Mouse (Mus musculus) intestine, postnatal 0 days (tissue): ENCODE data around the gene Ffar1. TPM values are rescaled to one million over a fixed set of nuclear protein-coding genes. Genes with fewer than 3 reads are reported as not detected.
A peak's percentile ranks its signal among the peaks of the same experiment; 100 is the strongest.
"Not testable (repeated sequence)": the region's sequence is repeated elsewhere in the genome, so short reads cannot be mapped to it uniquely, and the experiment has no call there.

Experiments used
- ATAC-seq: fragments of 200-750 bp; cut with Nextera tagmentation; 2 replicates; pipeline ENCODE4 v1.8.0; 2017; ENCODE audit warnings: mild to moderate bottlenecking, moderate TSS enrichment, moderate library complexity
- H3K27ac ChIP-seq: fragments of 300-500 bp; sonication (generic); 2 replicates; pipeline ENCODE4 v1.5.1; 2014; ENCODE audit warnings: mild to moderate bottlenecking, low read depth, low read length, moderate library complexity
- H3K27me3 ChIP-seq: fragments of 300-500 bp; sonication (generic); replicated peaks from 2 replicates; pipeline ENCODE4 v1.6.1; 2014; ENCODE audit warnings: low read length, mixed read lengths; ENCODE audit not compliant: control insufficient read depth, insufficient read depth
- H3K36me3 ChIP-seq: fragments of 300-500 bp; sonication (generic); 2 replicates; pipeline ENCODE4 v1.6.1; 2014; ENCODE audit warnings: mild to moderate bottlenecking, moderate library complexity; ENCODE audit not compliant: control insufficient read depth, insufficient read depth
- H3K4me1 ChIP-seq: fragments of 300-500 bp; sonication (generic); replicated peaks from 2 replicates; pipeline ENCODE4 v1.6.1; 2014; ENCODE audit warnings: antibody characterized with exemption, low read length, mixed read lengths; ENCODE audit not compliant: control insufficient read depth, insufficient read depth
- H3K4me2 ChIP-seq: fragments of 300-500 bp; sonication (generic); replicated peaks from 2 replicates; pipeline ENCODE4 v1.6.1; 2014; ENCODE audit warnings: low read depth, mild to moderate bottlenecking, moderate library complexity
- H3K4me3 ChIP-seq: fragments of 300-500 bp; sonication (generic); 2 replicates; pipeline ENCODE4 v1.5.1; 2014; ENCODE audit warnings: low read depth, low read length
- H3K9ac ChIP-seq: fragments of 300-500 bp; sonication (generic); 2 replicates; pipeline ENCODE4 v1.6.1; 2014; ENCODE audit warnings: mild to moderate bottlenecking, low read depth, low read length
- H3K9me3 ChIP-seq: fragments of 300-500 bp; sonication (generic); 2 replicates; pipeline ENCODE4 v1.6.1; 2016; ENCODE audit warnings: mixed run types; ENCODE audit not compliant: control insufficient read depth
- CTCF ChIP-seq: sonication (generic); IDR thresholded peaks from 2 replicates; pipeline ENCODE4 v1.5.1; 2016; ENCODE audit warnings: low read depth, mild to moderate bottlenecking, control low read depth, antibody characterized with exemption, moderate library complexity
- whole genome bisulfite sequencing: fragments of 180-500 bp; shearing (Covaris S2); extraction: QIAGEN DNeasy Blood & Tissue Kit; methylation state at CpG from one replicate; pipeline ENCODE4 v1.1.7; 2014; 5-methylcytosine and 5-hydroxymethylcytosine counted together
- polyA plus RNA-seq: library from polyadenylated mRNA; unstranded; fragments of >200 nt; fragmentation: Nextera tagmentation; extraction: Ambion mirVana; gene quantifications from 2 replicates; pipeline ENCODE4 v1.2.1, GENCODE M21; 2015

The Ffar1 gene
- polyA plus RNA-seq, 1 experiment from 2014 or later: 0.13 TPM

DNA sequence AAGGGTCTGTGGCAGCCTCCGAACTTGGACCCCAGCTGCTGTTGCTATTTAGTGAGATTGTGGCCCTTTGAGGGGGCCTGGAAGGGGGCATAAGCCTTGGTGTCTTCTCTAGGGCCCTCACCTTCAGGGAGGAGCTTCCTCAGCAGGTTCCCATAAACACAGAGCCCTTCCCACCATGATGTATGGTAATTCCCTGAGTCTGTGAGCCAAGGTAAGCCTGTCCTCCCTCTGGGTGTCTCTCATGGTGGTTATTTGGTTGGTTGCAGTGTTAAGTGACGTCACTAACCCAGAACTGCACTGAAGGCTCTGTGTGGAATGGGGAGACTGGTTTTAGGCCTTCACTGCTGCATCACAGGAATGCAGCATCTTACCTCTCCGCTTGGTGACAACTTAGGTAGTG, 31.9 kb downstream of the Ffar1 start:
- no peak for TF ChIP-seq CTCF
- no peak for ATAC-seq
- Histone ChIP-seq H3K4me1 (no peaks in the 10 kb centered on the region), H3K9me3 (no peaks in the 10 kb centered on the region), H3K9ac (no peak overlapping the region), H3K27me3 (no peaks in the 10 kb centered on the region), H3K36me3 (no peaks in the 10 kb centered on the region), H3K4me3 (no peak overlapping the region), H3K4me2 (no peak overlapping the region), H3K27ac (no peak overlapping the region)
- WGBS: 71% methylated on average over 3 of the region's 3 CpGs

DNA sequence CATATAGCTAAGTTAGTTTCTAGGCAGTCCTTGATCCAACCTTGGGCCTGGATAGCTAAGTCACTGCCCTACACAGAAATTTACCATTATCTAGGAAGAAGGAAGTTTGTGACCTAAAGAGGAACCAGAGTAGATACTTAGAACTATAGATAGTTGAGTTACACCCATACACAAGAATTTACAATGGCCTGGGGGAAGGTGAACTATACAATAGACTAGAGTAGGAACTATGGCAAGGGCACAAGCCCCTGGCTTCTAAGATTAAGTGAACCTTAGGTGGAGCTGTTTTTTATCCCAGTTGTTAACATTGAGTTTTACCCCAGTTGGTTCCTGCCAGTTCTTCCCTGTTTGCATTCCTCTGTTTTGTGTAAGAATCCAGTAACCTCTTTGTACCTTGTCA, 32.5 kb downstream of the Ffar1 start:
- H3K9ac ChIP-seq: not testable (repeated sequence)

DNA sequence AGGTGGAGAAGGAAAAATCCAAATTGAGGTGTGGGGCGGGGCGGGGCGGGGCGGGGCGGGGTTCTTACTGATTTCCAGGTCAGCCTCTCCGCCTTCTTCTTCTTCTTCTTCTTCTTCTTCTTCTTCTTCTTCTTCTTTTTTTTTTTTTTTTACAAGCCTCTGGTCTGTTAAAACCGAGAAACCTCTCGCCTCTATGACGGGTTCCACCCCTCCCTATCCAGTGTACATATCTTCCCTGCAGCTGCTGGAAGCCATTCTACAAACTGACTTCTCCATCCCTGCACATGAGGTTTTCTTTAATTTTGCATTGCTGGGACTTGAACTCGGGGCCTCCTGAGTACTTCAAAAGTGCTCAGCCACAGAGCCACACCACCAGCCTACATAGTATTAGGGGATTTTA, 34.7 kb downstream of the Ffar1 start:
- Histone ChIP-seq H3K9me3 (no peaks in the 10 kb centered on the region), H3K4me2 (no peak overlapping the region), H3K4me3 (no peak overlapping the region), H3K4me1 (no peaks in the 10 kb centered on the region), H3K9ac (no peak overlapping the region), H3K27ac (no peak overlapping the region), H3K27me3 (no peaks in the 10 kb centered on the region), H3K36me3 (no peaks in the 10 kb centered on the region)
- no peak for ATAC-seq
- TF ChIP-seq CTCF: no peak
- 88% methylated on average over 10 of the region's 10 CpGs for WGBS

More for the DNA sequence above, 32.5 kb downstream of the Ffar1 start:
- not testable (repeated sequence) for H3K36me3 ChIP-seq, H3K9me3 ChIP-seq, H3K27me3 ChIP-seq, H3K27ac ChIP-seq, H3K4me3 ChIP-seq, H3K4me1 ChIP-seq, ATAC-seq, H3K4me2 ChIP-seq

DNA sequence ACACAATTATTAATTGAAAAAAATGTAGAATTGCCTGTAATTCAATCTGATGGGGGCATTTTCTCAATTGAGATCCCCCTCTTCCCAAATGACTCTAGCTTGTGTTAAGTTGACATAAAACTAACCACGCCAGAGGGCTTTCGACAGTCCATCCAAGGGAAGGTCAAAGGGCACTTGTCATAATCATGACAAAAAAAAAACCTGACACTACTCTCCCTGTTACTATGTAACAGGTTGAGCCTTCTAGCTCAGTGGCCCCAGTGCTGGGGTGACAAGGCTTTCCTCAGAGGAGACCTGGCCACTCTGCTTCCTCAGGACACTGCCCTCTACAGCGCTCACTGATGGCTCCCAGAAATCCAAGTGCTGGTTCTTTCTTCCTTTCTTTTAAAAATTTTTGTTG, 37.1 kb downstream of the Ffar1 start:
- no peak for TF ChIP-seq CTCF
- H3K4me2 ChIP-seq: no peak overlapping the region
- H3K9me3 ChIP-seq: no peaks in the 10 kb centered on the region
- WGBS: 68% methylated on average over 3 of the region's 3 CpGs
- H3K27ac ChIP-seq: no peak overlapping the region
- no peak overlapping the region for H3K9ac ChIP-seq
- no peaks in the 10 kb centered on the region for H3K36me3 ChIP-seq
- no peak for ATAC-seq
- H3K4me1 ChIP-seq: no peaks in the 10 kb centered on the region
- H3K27me3 ChIP-seq: no peaks in the 10 kb centered on the region
- no peak overlapping the region for H3K4me3 ChIP-seq

DNA sequence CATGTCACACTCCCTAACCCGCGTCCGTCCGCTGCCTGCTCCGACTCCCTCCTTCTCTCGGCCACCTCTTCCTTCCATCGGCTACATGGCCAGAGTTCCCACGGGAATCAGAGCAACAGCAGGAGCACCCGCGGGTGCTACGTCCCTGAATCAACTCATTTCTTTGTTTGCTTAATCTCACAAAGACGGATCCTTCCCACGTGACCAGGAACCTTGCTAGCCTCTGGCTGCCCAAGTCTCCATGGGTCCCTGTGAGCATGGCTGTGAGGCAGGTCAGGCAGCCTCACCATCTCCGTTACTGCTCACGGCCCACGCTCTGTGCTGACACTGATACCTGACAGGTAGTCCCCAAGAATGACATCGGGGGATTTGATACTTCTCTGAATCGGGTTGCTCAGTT, 37.7 kb downstream of the Ffar1 start, which contains the start of gene Ffar2:
Ffar2 (minus strand) TSS at position 101 of the 400 bp plus-strand sequence.
- WGBS: 75% methylated on average over 18 of the region's 18 CpGs

DNA sequence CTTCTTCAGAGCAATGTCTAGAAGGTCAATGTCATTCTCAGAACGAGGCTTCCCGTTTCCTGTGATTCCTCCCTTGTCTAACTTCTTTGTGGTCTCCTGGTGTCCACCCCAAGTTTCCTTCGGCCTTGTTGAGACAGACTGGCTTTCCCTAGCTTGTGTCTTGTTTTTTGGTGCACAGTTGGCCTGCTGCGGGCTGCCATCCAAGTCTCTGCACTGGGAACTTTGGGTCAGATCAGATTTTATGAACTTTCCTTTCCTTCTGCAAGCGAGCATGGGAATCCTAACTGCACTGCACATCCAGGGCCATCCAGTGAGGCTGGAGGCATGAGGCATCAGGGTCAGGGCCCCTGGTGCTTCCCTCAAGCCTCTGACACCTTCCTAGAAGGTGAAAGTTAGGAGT, 39.8 kb downstream of the Ffar1 start:
- H3K4me2 ChIP-seq: no peak overlapping the region
- H3K27ac ChIP-seq: no peak overlapping the region
- H3K27me3 ChIP-seq: no peaks in the 10 kb centered on the region
- no peak overlapping the region for H3K4me3 ChIP-seq
- 64% methylated on average over 5 of the region's 5 CpGs for WGBS
- ATAC-seq: no peak
- H3K9me3 ChIP-seq: no peaks in the 10 kb centered on the region
- no peak overlapping the region for H3K9ac ChIP-seq
- no peaks in the 10 kb centered on the region for H3K4me1 ChIP-seq
- H3K36me3 ChIP-seq: no peaks in the 10 kb centered on the region
- no peak for TF ChIP-seq CTCF

More for the DNA sequence above, 37.7 kb downstream of the Ffar1 start, which contains the start of gene Ffar2:
- no peak for ATAC-seq
- Histone ChIP-seq H3K4me1 (no peaks in the 10 kb centered on the region), H3K27me3 (no peaks in the 10 kb centered on the region), H3K4me3 (no peak within 1 kb of the TSS), H3K9ac (no peak within 1 kb of the TSS), H3K9me3 (no peaks in the 10 kb centered on the region), H3K4me2 (no peak within 1 kb of the TSS), H3K27ac (no peak within 1 kb of the TSS), H3K36me3 (no peaks in the 10 kb centered on the region)
- TF ChIP-seq CTCF: no peak

DNA sequence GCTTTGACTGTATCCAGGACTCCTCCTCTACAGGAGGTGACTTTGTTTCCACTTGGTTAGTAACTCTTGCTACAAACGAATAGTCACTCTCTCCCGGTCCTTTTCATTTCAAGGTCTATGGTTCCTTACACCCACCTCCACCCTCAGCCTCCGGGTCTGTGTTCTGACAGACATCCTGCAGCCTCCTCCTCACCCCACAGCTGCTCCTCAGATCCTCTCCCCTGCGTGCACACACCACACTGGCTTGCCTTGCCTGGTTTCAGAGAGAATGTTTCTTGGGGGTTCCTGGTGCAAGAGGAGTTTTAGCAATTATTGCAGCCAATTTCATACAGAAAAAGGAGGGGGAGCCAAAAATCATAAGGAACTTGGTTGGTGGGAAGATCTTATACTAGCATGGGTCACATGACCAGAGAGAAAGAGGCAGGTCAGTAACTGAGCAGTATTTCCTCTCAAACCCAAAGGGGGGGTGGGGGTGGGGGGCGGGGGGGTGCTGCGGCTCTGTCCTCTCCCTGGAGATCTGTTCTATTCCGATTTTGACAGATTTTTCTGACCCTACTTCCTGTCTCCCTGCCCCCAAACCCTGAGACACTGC, 40.4 kb downstream of the Ffar1 start:
- H3K4me1 ChIP-seq: no peaks in the 10 kb centered on the region
- H3K9ac ChIP-seq: no peak overlapping the region
- no peak for TF ChIP-seq CTCF
- no peaks in the 10 kb centered on the region for H3K36me3 ChIP-seq
- no peaks in the 10 kb centered on the region for H3K9me3 ChIP-seq
- 46% methylated on average over 7 of the region's 7 CpGs for WGBS
- peak overlapping the region; percentile 24; the same call in 1 of the 2 replicates for H3K4me2 ChIP-seq
- no peak overlapping the region for H3K4me3 ChIP-seq
- H3K27me3 ChIP-seq: no peaks in the 10 kb centered on the region
- ATAC-seq: no peak
- no peak overlapping the region for H3K27ac ChIP-seq
